Mouse (Mus musculus): Measurements from ENCODE around the gene Dtnbp1. TPM values are rescaled to one million over a fixed set of nuclear protein-coding genes. Genes with fewer than 3 reads are reported as not detected.

Gene Dtnbp1
- polyA plus RNA-seq, 1 experiment, result not detected

- WGBS, result 74% methylated on average over 1 of the region's 1 CpGs
- peaks cover 30% of the 10 kb centered on the region for H3K4me1 ChIP-seq (ENCODE audit: control insufficient read depth, insufficient read depth, low read length)
- H3K4me3 ChIP-seq (ENCODE audit: insufficient read depth, low read depth, low read length), result no peak overlapping the region
- TF ChIP-seq POLR2A (IDR thresholded peaks at IDR 0.05; ENCODE audit: insufficient read depth, low read depth, low read length), result no peak
- no peak overlapping the region for H3K27ac ChIP-seq (ENCODE audit: insufficient read depth, low read depth, low read length)
Observed at GRCm38 (mm10) chr13:44904271-44904670, 97.7 kb downstream of the Dtnbp1 start.

- peaks cover 30% of the 10 kb centered on the region for H3K4me1 ChIP-seq (ENCODE audit: control insufficient read depth, insufficient read depth, low read length)
Observed at GRCm38 (mm10) chr13:44903416-44903815, 98.5 kb downstream of the Dtnbp1 start.

GRCm38 (mm10) chr13:44902299-44902698 is 99.6 kb downstream of the Dtnbp1 start:
- WGBS, result 94% methylated on average over 6 of the region's 6 CpGs
- Histone ChIP-seq H3K27ac (ENCODE audit: insufficient read depth, low read depth, low read length) (no peak overlapping the region), H3K4me1 (ENCODE audit: control insufficient read depth, insufficient read depth, low read length) (peaks cover 20% of the 10 kb centered on the region), H3K4me3 (ENCODE audit: insufficient read depth, low read depth, low read length) (no peak overlapping the region)
- TF ChIP-seq CTCF (IDR thresholded peaks at IDR 0.05; ENCODE audit: insufficient read depth, low read depth, low read length) (no peak), POLR2A (IDR thresholded peaks at IDR 0.05; ENCODE audit: insufficient read depth, low read depth, low read length) (no peak)

More at GRCm38 (mm10) chr13:44903416-44903815, 98.5 kb downstream of the Dtnbp1 start:
- Histone ChIP-seq H3K4me3 (ENCODE audit: insufficient read depth, low read depth, low read length) (no peak overlapping the region), H3K27ac (ENCODE audit: insufficient read depth, low read depth, low read length) (no peak overlapping the region)
- TF ChIP-seq POLR2A (IDR thresholded peaks at IDR 0.05; ENCODE audit: insufficient read depth, low read depth, low read length) (no peak), CTCF (IDR thresholded peaks at IDR 0.05; ENCODE audit: insufficient read depth, low read depth, low read length) (no peak)

GRCm38 (mm10) chr13:44896211-44896610 is 105.7 kb downstream of the Dtnbp1 start:
- Histone ChIP-seq H3K4me3 (ENCODE audit: insufficient read depth, low read depth, low read length) (no peak overlapping the region), H3K4me1 (ENCODE audit: control insufficient read depth, insufficient read depth, low read length) (peaks cover 2% of the 10 kb centered on the region; the same call in 1 of the 2 replicates), H3K27ac (ENCODE audit: insufficient read depth, low read depth, low read length) (no peak overlapping the region)
- WGBS, result 85% methylated on average over 12 of the region's 12 CpGs
- TF ChIP-seq CTCF (IDR thresholded peaks at IDR 0.05; ENCODE audit: insufficient read depth, low read depth, low read length), result no peak
- no peak for TF ChIP-seq POLR2A (IDR thresholded peaks at IDR 0.05; ENCODE audit: insufficient read depth, low read depth, low read length)

- no peak overlapping the region for H3K4me3 ChIP-seq (ENCODE audit: insufficient read depth, low read depth, low read length)
- peaks cover 2% of the 10 kb centered on the region; the same call in 1 of the 2 replicates for H3K4me1 ChIP-seq (ENCODE audit: control insufficient read depth, insufficient read depth, low read length)
- no peak for TF ChIP-seq CTCF (IDR thresholded peaks at IDR 0.05; ENCODE audit: insufficient read depth, low read depth, low read length)
- TF ChIP-seq POLR2A (IDR thresholded peaks at IDR 0.05; ENCODE audit: insufficient read depth, low read depth, low read length), result no peak
- 44% methylated on average over 5 of the region's 5 CpGs for WGBS
- no peak overlapping the region for H3K27ac ChIP-seq (ENCODE audit: insufficient read depth, low read depth, low read length)
Observed at GRCm38 (mm10) chr13:44891813-44892730, 109.9 kb downstream of the Dtnbp1 start.

- Histone ChIP-seq H3K4me1 (ENCODE audit: control insufficient read depth, insufficient read depth, low read length) (peaks cover 2% of the 10 kb centered on the region; the same call in 1 of the 2 replicates), H3K27ac (ENCODE audit: insufficient read depth, low read depth, low read length) (no peak overlapping the region), H3K4me3 (ENCODE audit: insufficient read depth, low read depth, low read length) (no peak overlapping the region)
- 43% methylated on average over 2 of the region's 2 CpGs for WGBS
- TF ChIP-seq CTCF (IDR thresholded peaks at IDR 0.05; ENCODE audit: insufficient read depth, low read depth, low read length) (no peak), POLR2A (IDR thresholded peaks at IDR 0.05; ENCODE audit: insufficient read depth, low read depth, low read length) (no peak)
Observed at GRCm38 (mm10) chr13:44890612-44891011, 111.3 kb downstream of the Dtnbp1 start.

- TF ChIP-seq POLR2A (IDR thresholded peaks at IDR 0.05; ENCODE audit: insufficient read depth, low read depth, low read length) (no peak), CTCF (IDR thresholded peaks at IDR 0.05; ENCODE audit: insufficient read depth, low read depth, low read length) (no peak)
Observed at GRCm38 (mm10) chr13:44886221-44886620, 115.7 kb downstream of the Dtnbp1 start.

GRCm38 (mm10) chr13:44881001-44881400 is 120.9 kb downstream of the Dtnbp1 start:
- no peak overlapping the region for H3K4me3 ChIP-seq (ENCODE audit: insufficient read depth, low read depth, low read length)
- H3K27ac ChIP-seq (ENCODE audit: insufficient read depth, low read depth, low read length), result no peak overlapping the region
- TF ChIP-seq POLR2A (IDR thresholded peaks at IDR 0.05; ENCODE audit: insufficient read depth, low read depth, low read length) (no peak), CTCF (IDR thresholded peaks at IDR 0.05; ENCODE audit: insufficient read depth, low read depth, low read length) (no peak)
- peaks cover 5% of the 10 kb centered on the region for H3K4me1 ChIP-seq (ENCODE audit: control insufficient read depth, insufficient read depth, low read length)
- WGBS, result 61% methylated on average over 4 of the region's 4 CpGs

More at GRCm38 (mm10) chr13:44886221-44886620, 115.7 kb downstream of the Dtnbp1 start:
- WGBS, result 94% methylated on average over 2 of the region's 2 CpGs
- Histone ChIP-seq H3K4me3 (ENCODE audit: insufficient read depth, low read depth, low read length) (no peak overlapping the region), H3K4me1 (ENCODE audit: control insufficient read depth, insufficient read depth, low read length) (no peaks in the 10 kb centered on the region; the same call in 1 of the 2 replicates), H3K27ac (ENCODE audit: insufficient read depth, low read depth, low read length) (no peak overlapping the region)

- TF ChIP-seq CTCF (IDR thresholded peaks at IDR 0.05; ENCODE audit: insufficient read depth, low read depth, low read length) (no peak), POLR2A (IDR thresholded peaks at IDR 0.05; ENCODE audit: insufficient read depth, low read depth, low read length) (no peak)
- Histone ChIP-seq H3K27ac (ENCODE audit: insufficient read depth, low read depth, low read length) (0 out of 2 replicates have a peak overlapping the region, but pooled peaks have one; percentile 42), H3K4me1 (ENCODE audit: control insufficient read depth, insufficient read depth, low read length) (peaks cover 5% of the 10 kb centered on the region), H3K4me3 (ENCODE audit: insufficient read depth, low read depth, low read length) (no peak overlapping the region)
- 28% methylated on average over 2 of the region's 2 CpGs for WGBS
Observed at GRCm38 (mm10) chr13:44876799-44877198, 125.1 kb downstream of the Dtnbp1 start.

Other genes starting within 250 kb of the Dtnbp1 start
- gene Gm9817, start 76.5 kb upstream of the Dtnbp1 start, polyA plus RNA-seq (2012; ENCODE audit: insufficient read depth, insufficient read length, low replicate concordance, missing spikeins), result not detected in 2 replicates

Measured in olfactory bulb, adult 2 months (tissue).